Mouse (Mus musculus) MEL (cell line): ENCODE results near the gene Rsph1.

Source experiments
- BHLHE40 ChIP-seq: IDR thresholded peaks from 2 replicates; pipeline ENCODE4 v1.6.1; 2012; ENCODE audit warnings: low read depth, mild to moderate bottlenecking, inconsistent platforms, low read length, improper control_type of control experiment, borderline replicate concordance
- CTCF ChIP-seq, 3 experiments: IDR thresholded peaks in 2 of 3; conservative IDR thresholded peaks in 1 of 3; 2 replicates each; pipeline ENCODE4 v1.5.1; 2011 to 2012; ENCODE audit warnings: low read length in 3 of 3, low read depth in 2 of 3, mild to moderate bottlenecking in 2 of 3, improper control_type of control experiment in 1 of 3, inconsistent platforms in 1 of 3, mixed read lengths in 1 of 3, moderate library complexity in 1 of 3; ENCODE audit not compliant: control insufficient read depth in 1 of 3, insufficient read depth in 1 of 3, poor library complexity in 1 of 3, severe bottlenecking in 1 of 3
- HCFC1 ChIP-seq: IDR thresholded peaks from 2 replicates; pipeline ENCODE4 v1.6.1; 2012; ENCODE audit warnings: low read depth, mild to moderate bottlenecking, inconsistent platforms, low read length, improper control_type of control experiment, moderate library complexity
- MAX ChIP-seq: IDR thresholded peaks from 2 replicates; pipeline ENCODE4 v1.6.1; 2011; ENCODE audit warnings: low read length, improper control_type of control experiment
- MXI1 ChIP-seq: IDR thresholded peaks from 2 replicates; pipeline ENCODE4 v1.6.1; 2011; ENCODE audit warnings: mild to moderate bottlenecking, low read depth, low read length, improper control_type of control experiment
- POLR2A ChIP-seq, 2 experiments: IDR thresholded peaks; 2 replicates each; pipeline ENCODE4 v1.6.1; 2011 to 2012; ENCODE audit warnings: low read length in 2 of 2, mild to moderate bottlenecking in 2 of 2, control low read depth in 1 of 2, improper control_type of control experiment in 1 of 2, low read depth in 1 of 2, moderate library complexity in 1 of 2; ENCODE audit not compliant: control insufficient read depth in 1 of 2, insufficient read depth in 1 of 2, poor library complexity in 1 of 2
- POLR2AphosphoS5 ChIP-seq: IDR thresholded peaks from 2 replicates; pipeline ENCODE4 v1.6.1; 2012; ENCODE audit warnings: low read depth, borderline replicate concordance, mild to moderate bottlenecking, inconsistent platforms, low read length, moderate library complexity, mixed read lengths
- RCOR1 ChIP-seq: IDR thresholded peaks from 2 replicates; pipeline ENCODE4 v1.6.1; 2012; ENCODE audit warnings: low read depth, mild to moderate bottlenecking, inconsistent platforms, low read length, improper control_type of control experiment
- TBP ChIP-seq: IDR thresholded peaks from 2 replicates; pipeline ENCODE4 v1.8.0; 2011; ENCODE audit warnings: low read depth, low read length, improper control_type of control experiment
- USF1 ChIP-seq: IDR thresholded peaks from 2 replicates; pipeline ENCODE4 v1.6.1; 2014; ENCODE audit warnings: low read depth, mild to moderate bottlenecking, inconsistent platforms, low read length, improper control_type of control experiment, moderate library complexity
- USF2 ChIP-seq, 2 experiments: IDR thresholded peaks; 2 replicates each; pipeline ENCODE4 v1.6.1; 2011 to 2012; ENCODE audit warnings: improper control_type of control experiment in 2 of 2, low read length in 2 of 2, borderline replicate concordance in 1 of 2, inconsistent platforms in 1 of 2, low read depth in 1 of 2, mild to moderate bottlenecking in 1 of 2; ENCODE audit not compliant: insufficient read depth in 1 of 2
- ZC3H11A ChIP-seq: IDR thresholded peaks from 2 replicates; pipeline ENCODE4 v1.6.1; 2012; ENCODE audit warnings: low read depth, mild to moderate bottlenecking, inconsistent platforms, low read length, improper control_type of control experiment
- ZKSCAN1 ChIP-seq: IDR thresholded peaks from 2 replicates; pipeline ENCODE4 v1.6.1; 2012; ENCODE audit warnings: low read depth, mild to moderate bottlenecking, inconsistent platforms, low read length, improper control_type of control experiment, moderate library complexity
- ZMIZ1 ChIP-seq: IDR thresholded peaks from 2 replicates; pipeline ENCODE4 v1.6.1; 2012; ENCODE audit warnings: low read depth, mild to moderate bottlenecking, inconsistent platforms, low read length, improper control_type of control experiment, moderate library complexity

GRCm38 (mm10) chr17:31268016-31268415 is 9.2 kb downstream of the Rsph1 start:
- TF ChIP-seq ZC3H11A = no peak
- TF ChIP-seq USF2 (IDR thresholded peaks at IDR 0.05; ENCODE audit: borderline replicate concordance in 1 of 2, insufficient read depth in 1 of 2, low read depth in 1 of 2, low read length in 2 of 2) = no peak
- no peak for TF ChIP-seq USF1
- TF ChIP-seq ZKSCAN1 = no peak
- no peak for TF ChIP-seq RCOR1
- no peak for TF ChIP-seq POLR2A (IDR thresholded peaks at IDR 0.05; ENCODE audit: control insufficient read depth in 1 of 2, insufficient read depth in 1 of 2, low read depth in 1 of 2, low read length in 2 of 2, poor library complexity in 1 of 2)
- TF ChIP-seq TBP = no peak
- no peak for TF ChIP-seq POLR2AphosphoS5
- no peak for TF ChIP-seq MAX
- TF ChIP-seq HCFC1 = no peak
- no peak for TF ChIP-seq ZMIZ1
- TF ChIP-seq MXI1 = no peak
- no peak for TF ChIP-seq BHLHE40
- no peak for TF ChIP-seq CTCF (IDR thresholded peaks at IDR 0.05 in 2 of 3, conservative IDR thresholded peaks at IDR 0.05 in 1 of 3; ENCODE audit: control insufficient read depth in 1 of 3, insufficient read depth in 1 of 3, low read depth in 2 of 3, low read length in 3 of 3, poor library complexity in 1 of 3, severe bottlenecking in 1 of 3)
